Mouse (Mus musculus) megakaryocyte, embryonic 14.5 days (primary cell): Measurements from ENCODE around the gene Agap1.

ENCODE experiments used
- FLI1 ChIP-seq: IDR thresholded peaks from 2 replicates; pipeline ENCODE4 v1.6.1; 2012; ENCODE audit warnings: low read length, inconsistent platforms, mixed read lengths
- GATA1 ChIP-seq: IDR thresholded peaks from 3 replicates; pipeline ENCODE4 v1.6.1; 2012; ENCODE audit warnings: mixed read lengths, low read length, inconsistent platforms, borderline replicate concordance

DNA sequence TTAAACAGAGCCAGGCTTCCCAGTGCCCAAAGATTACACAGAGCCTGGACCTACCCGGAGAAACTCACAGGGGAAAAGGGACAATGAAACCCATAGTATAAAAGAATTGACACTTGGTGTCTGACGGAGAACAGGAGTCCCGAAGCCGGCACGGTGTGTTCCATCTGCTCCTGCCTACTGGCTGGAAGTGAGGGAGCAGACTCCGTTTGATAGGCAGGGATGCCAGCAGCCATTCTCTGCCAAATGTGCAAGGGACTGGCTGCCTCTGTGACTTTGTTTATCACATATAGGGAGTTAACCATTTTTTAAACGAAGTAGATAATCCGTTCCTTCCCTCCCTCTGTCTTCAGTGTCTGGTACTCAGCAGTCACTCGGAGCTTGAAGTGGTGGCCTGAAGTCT, 214.0 kb downstream of the Agap1 start:
- TF ChIP-seq GATA1, result no peak
- TF ChIP-seq FLI1, result no peak
